Mouse (Mus musculus) adrenal gland, postnatal 25 days (tissue): ENCODE measurements at regions not wholly inside any gene's neighbourhood (a gene's known extent, or its start where the extent isn't known, plus 50 kb on each side); places are given as distances from the start of the nearest gene placed in this dataset.

Experiments used
- DNase-seq: peaks from one replicate; pipeline ENCODE4 v3.0.0; 2021; ENCODE audit warnings: mixed read lengths
- microRNA-seq, 2 experiments: library from miRNA; unstranded; fragments of <30 nt; microRNA quantifications; one replicate each; pipeline ENCODE4 v1.2.0; 2021

DNA sequence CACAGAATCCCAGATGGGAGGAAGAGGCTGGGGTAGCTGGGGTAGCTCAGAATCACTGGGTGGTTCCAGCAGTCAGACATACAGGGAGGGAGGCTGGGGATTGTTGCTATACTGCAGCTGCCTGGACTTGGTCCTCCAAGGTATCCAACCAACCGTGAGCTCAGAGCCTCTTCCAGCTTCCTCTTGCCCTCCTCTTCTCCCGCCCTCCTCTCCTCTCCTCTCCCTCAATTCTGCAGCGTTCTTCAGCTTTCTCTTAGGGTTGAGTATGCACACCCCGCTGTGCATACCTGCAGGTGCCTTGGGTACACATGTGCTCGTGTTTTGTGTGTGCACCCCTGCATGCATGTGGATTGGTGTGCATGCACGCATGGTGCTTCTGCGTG is 81.6 kb downstream of the Cstad start:
- no peak for DNase-seq

DNA sequence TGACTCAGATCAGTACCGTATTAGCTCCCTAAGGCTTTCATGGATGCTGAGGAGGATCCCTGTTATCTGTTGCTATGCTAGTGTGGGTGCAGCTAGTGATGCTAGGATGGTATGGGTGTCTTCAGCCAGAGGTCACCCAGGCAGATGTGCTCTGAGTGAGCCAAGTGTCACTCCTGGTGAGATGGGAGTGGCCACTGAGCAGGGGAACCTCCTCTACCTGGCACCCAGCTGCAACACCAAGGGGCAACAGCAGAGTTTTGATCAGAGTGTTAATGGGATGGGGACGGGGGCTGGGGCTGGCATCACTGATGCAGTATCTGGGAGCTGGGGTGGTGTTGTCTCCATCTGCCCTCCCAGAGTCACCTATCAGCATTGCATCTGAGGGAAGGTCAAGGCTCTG is 81.0 kb downstream of the Cstad start:
- DNase-seq = no peak

DNA sequence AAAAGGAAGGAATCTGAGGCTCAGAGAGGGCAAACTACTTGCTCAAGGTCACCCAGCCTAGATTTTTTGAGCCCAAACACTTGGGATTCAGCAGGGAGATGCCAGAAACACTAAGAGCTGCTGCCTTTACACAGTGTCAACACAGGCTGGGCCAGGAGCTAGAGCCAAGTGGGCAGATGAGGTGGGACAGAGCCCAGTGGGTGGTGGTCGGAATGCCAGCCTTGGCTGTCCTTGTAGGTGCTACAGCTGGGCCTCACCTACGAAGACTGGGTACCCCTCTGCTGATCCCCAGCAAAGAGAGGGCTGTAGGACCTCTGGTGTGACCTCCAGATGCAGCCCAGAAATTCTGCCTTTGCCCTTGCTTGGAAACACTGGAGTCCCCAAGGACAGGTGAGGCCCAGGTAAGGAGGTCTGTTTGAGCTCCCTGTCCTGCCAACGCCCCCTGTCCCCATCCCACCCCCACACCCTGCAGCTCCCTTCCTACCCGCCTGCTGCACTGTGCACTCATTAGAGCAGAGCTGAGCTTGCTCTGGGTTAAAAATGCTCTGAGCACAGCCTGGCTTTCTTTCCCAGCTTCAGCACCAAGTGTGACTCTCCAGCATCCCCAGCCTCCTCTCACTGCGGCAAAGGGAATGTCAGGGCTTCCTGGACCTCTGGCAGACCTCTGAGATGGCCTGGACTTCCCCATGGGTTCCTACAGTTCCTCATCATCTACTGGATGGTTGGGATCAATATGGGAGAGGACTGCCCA is 76.2 kb downstream of the Cstad start:
- DNase-seq = no peak

DNA sequence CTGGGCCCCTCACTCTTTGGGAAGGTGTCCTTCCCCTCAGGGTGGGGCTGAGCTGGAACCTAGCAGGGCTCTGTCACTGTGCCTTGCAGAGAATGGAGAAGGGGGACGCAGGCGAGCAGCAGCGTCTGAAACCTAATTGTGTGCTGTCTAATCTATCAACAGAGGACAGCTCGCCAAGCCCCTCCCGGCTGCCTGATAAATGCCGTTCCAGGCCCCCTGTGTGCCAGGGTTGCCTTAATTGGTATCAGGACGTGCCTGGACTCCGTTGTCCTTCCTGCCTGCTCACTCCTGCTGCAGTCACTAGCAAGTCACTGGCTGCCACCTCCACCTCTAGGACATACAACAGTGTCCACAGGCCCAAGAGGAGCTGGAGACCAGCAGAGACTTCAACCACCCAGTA is 72.6 kb downstream of the Cstad start:
- no peak for DNase-seq

DNA sequence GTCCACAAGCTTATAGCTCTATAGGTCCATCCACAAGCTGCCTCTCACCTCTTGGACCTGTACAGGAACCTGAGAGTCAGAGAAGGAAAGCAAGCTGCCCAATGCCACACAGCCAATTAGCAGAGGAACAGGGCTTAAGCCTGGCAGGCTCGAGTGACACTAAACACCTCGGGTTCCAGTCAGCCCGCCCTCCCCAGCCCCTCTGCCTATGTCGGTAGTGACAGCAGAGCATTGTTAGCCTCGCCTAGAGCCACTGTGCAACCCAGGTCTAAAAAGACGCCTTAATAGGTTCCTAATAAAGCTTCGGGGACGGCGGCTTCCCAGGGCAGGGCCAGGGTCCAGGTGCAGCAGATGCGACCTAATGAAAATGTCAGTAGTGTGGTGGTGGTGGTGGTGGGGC is 66.3 kb downstream of the Cstad start:
- DNase-seq = no peak

- DNase-seq = no peak
Observed at GRCm38 (mm10) chr2:30660613-30660991, 65.8 kb downstream of the Cstad start.

DNA sequence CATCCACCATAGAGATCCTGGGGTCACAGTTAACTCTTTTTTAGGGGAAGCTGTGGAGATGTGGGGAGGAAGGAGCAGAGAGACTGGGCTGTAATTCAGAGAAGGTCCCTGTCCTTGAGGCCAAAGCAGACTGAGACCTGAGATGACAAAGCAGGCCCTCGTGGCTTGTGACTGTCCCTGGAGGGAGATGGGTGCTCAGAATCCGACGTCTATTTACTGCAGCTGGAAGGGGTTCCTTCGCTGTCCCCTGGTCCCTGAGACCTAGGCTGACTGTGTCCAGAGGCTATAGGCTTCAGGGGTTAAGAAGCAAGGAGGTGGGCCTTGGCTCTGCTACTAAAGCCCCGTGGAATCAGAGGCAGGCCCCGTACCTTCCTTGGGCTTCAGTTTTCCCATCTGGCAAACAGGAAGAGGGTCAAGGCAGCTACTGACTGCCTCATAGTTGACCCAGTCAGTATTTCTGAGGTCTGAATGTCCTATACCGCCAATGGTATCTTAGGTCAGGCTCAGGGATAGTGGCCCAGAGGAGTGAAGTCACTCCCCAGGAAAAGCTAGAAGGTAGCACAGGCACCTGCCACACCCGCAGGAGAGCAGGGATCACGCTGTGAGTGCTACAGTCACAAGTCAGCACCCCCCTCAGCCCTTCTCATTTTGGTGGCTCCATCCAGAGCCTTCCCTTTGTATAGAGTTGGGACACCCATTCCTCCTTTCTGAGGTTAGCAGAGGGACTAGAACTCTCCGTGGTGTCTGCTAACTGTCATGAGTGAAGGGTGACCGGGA is 65.2 kb downstream of the Cstad start:
- no peak for DNase-seq

DNA sequence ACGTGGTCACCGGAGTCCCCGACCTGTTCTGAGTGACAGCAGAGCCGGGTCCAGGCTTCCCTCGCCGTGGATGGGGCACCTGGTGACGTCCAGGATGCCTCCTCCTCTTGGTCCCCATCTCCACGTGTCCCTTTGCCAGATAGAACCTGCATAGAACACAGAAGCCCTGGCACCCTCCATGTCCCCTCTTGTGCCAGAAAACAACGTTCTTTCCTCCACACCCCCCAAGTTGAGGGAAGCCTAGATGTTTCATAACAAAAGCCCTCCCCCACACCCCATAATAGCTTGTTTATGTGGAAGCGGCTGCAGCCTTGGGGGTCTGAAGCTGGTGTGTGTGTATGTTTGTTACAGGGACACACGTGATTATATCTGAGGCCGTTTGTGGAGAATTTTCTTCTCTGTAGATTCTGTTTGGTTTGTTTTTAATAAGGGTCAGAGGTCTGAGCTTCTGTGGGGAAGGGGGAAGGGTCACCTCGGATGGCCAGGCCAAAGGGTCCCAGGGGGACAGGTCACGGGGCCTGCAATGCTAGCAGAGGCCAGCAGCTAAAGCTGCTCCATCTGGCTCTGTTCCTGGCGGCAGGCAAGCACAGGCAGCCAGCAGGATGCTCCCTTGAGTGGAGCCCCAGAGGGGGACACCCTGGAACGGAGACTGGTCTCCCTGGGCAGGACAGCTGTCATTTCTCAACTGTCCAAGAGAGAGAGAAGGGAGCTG is 64.2 kb downstream of the Cstad start:
- peak; percentile 68 for DNase-seq

Small RNA genes in the stretch of these regions (microRNA-seq; reads per million reads assigned to microRNA genes)
- 0 to 0.36 reads per million in 2 experiments for gene Mir3089
